Mouse (Mus musculus): Measurements from ENCODE around the gene Gm813. TPM values are rescaled to one million over a fixed set of nuclear protein-coding genes. Genes with fewer than 3 reads are reported as not detected.
A peak's percentile ranks its signal among the peaks of the same experiment; 100 is the strongest.
"Not testable (repeated sequence)": the region's sequence is repeated elsewhere in the genome, so short reads cannot be mapped to it uniquely, and the experiment has no call there.

Gm813 gene
- not detected in 2 replicates for polyA plus RNA-seq (2012; rRNA removed)

DNA sequence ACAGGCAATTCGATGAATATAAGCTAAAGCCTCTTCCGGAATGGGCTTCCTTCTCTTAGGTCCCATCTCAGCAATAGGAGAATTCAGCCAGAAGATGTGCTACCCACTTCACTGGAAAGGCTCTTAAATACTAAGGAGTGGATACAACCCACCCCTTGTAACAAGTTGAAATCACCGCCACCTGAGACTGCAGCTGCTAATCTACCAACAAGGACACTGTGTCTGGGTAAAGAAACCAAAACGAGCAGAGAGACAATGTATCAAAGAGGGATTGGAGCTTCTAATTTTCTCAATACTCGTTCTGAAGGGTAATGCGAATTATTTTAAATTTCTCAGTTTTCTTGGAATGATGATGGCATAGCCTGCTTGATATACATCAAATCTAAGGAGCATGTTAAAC lies at the start of gene Gm813:
Gene Gm813, minus strand, starts transcription at position 101 of the 400 bp plus-strand sequence.
- DNase-seq (ENCODE audit: low read depth, low spot score): no peak
- WGBS: 90% methylated on average over 6 of the region's 6 CpGs

DNA sequence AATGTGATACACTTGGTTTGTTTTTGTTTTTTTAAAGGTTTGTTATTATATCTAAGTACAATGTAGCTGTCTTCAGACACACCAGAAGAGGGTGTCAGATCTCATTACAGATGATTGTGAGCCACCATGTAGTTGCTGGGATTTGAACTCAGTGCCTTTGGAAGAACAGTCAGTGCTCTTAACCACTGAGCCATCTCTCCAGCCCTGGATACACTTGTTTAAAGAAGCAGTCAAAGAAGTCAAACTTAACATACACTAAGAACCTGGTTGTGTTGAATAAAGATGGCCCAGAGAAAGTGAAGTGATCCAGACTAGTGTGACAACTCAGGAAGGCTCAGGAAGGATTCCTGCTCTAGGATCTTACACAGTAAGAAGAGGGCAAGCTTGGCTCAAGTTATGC lies 48.4 kb upstream of the Gm813 start:
- DNase-seq (ENCODE audit: low read depth, low spot score): not testable (repeated sequence)

DNA sequence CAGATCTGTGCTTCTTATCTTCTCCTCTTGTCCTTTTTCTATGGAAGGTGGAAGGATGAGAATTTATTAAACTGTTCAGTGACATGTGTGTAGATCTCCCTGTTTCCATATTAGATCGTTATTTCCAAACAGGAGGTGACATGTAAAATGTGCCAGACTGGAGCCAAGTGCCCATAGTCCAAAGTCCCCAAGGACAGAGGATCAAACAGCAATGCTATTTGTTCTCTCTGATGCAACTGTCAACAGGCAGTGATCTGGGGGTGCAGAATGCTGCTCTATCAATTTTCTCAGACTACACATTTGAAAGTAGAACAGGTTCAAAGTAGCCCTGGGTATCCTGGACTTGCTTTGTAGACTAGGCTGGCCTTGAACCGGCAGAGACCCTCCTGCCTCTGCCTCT lies 47.0 kb upstream of the Gm813 start:
- WGBS: 67% methylated on average over 2 of the region's 2 CpGs
- DNase-seq (ENCODE audit: low read depth, low spot score): no peak

DNA sequence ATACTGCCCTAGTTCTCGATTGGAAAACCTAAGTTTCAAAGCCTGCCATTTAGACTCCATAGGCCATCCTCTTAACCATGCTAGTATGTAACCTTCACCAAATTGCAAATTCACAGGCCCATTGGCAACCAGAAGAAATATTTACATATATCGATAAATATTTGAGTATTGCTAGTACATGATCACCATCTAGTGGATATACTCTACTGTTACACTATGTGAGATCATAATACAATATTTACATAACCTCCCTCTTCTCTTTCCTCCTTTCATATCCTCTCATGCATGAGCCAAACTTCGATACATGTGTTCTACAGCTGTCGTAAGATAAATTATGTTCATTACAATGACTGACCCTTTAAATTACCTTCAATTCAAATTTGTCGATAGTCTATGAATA lies 46.2 kb upstream of the Gm813 start:
- peak; percentile 7 for DNase-seq (ENCODE audit: low read depth, low spot score)
- 31% methylated on average over 5 of the region's 5 CpGs for WGBS

DNA sequence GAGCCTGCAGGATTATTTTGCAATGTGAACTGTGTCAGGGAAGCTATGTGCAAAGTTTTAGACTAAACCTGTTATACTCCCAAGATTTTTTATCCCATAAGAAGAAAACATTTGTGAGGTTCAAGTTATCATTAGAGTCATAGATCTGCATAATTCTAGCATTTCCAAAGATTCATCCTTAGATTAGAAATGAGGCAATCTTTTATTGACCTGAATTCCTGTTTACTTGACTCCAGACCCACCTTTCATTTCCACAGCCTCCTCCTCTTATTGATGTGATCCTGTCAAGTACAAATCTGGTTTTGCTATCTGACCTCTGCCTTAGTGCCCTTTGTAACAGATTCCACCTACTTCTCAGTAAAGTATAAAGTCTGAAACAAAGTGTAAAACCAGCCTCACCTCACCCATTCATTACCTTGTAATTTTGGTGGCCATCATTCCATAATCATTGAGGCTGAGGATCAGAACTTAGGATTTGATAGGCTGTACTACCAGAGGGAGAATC lies 45.6 kb upstream of the Gm813 start:
- DNase-seq (ENCODE audit: low read depth, low spot score): no peak

DNA sequence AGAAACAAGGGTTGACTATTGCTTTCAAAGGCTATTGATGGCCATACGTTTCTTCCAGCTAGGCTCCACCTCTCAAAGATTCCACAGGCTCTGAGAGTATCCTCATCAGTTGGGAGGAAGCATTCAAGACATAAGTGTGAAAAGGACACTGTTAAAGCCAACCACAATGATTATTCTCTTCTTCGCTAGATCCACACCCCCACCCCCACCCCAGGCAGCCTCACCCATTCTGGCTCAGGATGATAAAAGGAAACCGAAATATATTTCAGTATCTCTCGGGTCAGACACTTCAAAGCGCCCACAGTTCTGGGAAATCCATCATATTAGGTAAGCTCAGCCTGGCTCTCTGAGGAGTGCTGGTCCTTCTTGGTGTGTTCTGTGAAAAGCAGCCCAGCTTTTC lies 45.0 kb upstream of the Gm813 start:
- 63% methylated on average over 5 of the region's 5 CpGs for WGBS

DNA sequence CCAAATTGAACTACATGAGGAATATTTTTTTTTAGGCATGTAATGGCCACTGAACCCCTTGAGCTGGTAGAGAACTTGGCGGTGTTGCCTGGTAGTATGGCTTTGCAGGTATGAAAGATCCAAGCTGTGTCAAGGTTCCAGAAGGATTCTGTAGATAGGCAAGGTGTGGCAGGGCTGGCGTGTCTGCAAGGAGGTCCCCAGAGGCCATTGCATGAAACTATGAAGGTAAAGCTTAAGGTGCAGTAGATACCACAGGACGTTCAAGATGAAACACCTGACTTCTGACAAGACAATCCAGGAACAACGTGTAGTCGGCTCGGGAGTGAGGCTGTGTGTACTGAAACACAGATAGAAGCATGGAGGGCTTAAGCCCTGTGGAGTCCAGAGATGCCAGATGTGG lies 41.9 kb upstream of the Gm813 start:
- 80% methylated on average over 6 of the region's 6 CpGs for WGBS
- no peak for DNase-seq (ENCODE audit: low read depth, low spot score)

More for the DNA sequence above, 45.0 kb upstream of the Gm813 start:
- no peak for DNase-seq (ENCODE audit: low read depth, low spot score)

DNA sequence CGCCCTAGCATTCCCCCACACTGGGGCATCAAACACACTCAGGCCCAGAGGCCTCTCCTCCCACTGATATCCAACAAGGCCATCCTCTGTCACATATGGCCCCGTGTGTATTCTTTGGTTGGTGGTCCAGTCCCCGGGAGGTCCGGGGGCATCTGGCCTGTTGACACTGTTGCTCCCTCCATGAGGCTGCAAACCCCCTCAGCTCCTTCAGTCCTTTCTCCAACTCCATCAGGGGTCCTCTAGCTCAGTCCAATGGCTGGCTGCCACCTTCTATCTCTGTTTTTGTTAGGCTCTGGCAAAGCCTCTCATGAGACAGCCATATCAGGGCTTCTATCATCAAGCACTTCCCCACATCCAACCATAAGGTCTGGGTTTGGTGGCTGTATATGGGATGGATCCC lies 39.7 kb upstream of the Gm813 start:
- no peak for DNase-seq (ENCODE audit: low read depth, low spot score)
- WGBS: 93% methylated on average over 4 of the region's 4 CpGs

DNA sequence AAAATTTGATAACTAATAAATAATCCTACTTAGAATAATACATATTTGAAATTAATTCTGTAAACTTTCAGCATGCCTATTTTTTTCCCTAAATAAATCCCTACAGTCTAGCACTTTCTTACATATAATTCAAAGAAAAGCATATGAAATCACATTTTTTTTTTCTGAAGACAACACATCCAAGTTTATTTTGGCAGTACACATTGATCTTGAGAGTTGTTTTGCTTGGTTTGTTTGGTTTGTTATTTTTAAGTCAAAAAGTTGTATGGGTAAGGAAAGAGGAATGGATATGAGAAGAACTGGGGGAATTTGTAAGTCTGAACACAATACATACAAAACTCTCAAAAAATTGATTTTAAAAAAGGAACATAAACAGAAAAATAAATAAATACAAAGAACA lies 39.0 kb upstream of the Gm813 start:
- no peak for DNase-seq (ENCODE audit: low read depth, low spot score)

DNA sequence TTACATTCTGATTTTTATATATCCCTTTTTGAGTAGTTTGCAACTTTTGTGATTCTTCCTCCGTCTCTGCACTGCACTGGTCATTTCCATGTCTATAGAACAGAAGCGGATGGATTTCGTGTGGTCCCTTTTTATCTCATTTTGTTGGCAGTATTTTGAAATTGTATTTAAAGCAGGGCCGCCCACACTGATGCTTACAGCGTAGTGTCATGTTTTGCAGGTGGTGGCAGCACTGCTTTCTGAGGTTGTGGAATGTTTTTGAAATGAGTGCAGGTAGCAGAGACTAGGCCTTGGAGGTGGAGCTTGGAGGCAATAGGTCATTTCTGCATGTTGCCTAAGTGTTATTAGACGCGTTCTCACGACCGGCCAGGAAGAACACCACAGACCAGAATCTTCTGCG lies 33.2 kb upstream of the Gm813 start:
- 94% methylated on average over 10 of the region's 10 CpGs for whole genome bisulfite sequencing
- no peak for DNase-seq (ENCODE audit: low read depth, low spot score)

DNA sequence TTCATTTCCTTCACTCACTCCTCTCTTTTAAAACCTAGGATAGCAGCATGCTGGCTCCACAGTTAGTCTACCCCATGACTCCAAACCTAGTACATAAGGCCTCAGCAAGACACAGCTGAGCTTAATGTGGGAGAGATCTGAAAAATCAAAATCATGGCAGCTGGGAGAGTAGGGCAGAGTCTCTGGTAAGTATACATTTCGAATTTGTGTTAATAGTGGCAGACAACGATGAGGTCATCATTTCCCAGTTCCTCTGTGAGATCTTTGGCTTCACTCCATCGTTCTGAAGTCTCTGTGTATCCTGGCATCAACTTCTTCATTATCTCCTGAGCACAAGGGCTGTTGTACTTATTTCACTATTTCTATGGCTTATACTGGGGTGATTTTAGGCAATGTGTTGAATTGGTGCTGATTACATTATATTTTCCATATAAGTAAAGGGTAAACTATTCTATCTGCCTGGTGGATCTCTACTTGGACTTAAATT lies 22.0 kb upstream of the Gm813 start, which contains the start of gene E330017A01Rik:
Gene E330017A01Rik, minus strand, starts transcription at position 51 of the 487 bp plus-strand sequence.
- 52% methylated on average over 3 of the region's 3 CpGs for WGBS

DNA sequence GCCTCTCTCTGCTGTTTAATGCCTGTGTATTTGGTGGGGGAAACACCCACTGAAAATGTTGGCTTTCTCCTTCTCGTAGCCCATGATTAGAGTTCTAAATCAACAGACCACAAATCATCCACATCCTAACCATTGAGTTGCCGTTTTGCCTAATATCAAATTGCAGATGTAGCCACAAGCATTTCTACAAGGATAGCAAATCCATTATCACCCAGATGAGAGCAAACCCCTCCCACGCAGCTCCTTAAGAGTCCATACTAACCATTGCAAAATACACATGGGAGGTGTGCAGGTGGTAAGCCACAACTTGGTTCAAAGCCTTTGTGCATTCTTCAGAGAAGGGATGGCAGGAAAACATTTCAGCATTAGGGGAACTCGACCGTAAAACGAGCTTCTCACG lies 21.2 kb upstream of the Gm813 start:
- no peak for DNase-seq (ENCODE audit: low read depth, low spot score)
- 79% methylated on average over 7 of the region's 7 CpGs for WGBS

More for the DNA sequence above, 22.0 kb upstream of the Gm813 start, which contains the start of gene E330017A01Rik:
- no peak for DNase-seq (ENCODE audit: low read depth, low spot score)

DNA sequence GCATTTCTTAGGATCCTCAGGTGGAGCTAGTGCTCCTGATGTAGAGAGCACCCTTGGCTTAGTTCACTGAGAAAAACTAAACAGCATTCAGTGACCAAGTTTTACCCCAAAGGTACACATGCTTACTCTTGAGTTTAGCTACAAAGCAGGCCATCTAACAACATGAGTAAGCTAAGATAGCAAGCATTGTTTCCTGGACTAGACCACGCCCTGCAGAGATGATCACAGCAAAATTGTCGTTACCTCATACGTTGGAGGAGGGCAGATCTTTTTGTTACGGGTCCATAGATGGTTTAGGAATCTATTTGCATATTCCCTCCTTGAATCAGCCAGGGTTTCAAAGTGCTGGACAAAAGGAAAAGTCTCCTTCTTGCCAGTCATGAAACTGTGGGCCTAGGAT lies 20.7 kb upstream of the Gm813 start:
- 61% methylated on average over 4 of the region's 4 CpGs for WGBS
- DNase-seq (ENCODE audit: low read depth, low spot score): no peak

DNA sequence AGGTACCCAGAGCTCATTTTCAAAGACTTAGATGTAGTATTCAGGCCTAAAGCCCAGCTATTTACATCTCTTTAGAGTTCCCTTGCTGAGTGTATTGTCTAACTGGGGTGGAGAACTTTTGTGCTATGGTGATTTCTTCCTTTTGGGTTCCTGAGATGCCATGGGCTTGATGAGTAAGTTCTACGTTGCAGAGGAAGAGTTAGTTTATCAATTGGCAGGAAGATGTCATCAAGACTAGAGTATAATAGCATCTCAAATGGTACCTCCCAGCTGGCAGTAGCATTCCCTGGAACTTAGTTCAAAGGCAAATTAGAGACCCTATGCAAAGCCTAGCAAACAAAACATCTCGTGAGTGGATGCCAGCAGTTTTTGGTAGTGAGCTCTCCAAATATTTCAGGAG lies 19.1 kb upstream of the Gm813 start:
- WGBS: 58% methylated on average over 2 of the region's 2 CpGs

DNA sequence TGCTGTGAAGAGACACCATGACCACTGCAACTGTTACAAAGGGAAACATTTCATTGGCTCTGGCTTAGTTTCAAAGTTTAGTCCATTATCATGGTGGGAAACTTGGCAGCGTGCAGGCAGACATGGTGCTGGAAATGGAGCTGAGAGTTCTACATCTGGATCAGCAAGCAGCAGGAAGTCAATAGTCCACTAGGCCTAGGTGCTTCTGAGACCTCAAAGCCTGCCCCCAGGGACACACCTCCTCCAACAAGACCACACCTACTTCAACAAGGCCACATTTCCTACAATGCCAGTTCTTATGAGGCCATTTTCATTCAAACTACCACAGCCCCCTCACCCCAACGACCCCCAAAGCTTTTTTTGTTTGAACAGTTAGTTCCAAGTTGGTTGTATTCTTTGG lies 13.0 kb upstream of the Gm813 start:
- 50% methylated on average over 2 of the region's 2 CpGs for WGBS

More for the DNA sequence above, 19.1 kb upstream of the Gm813 start:
- no peak for DNase-seq (ENCODE audit: low read depth, low spot score)

DNA sequence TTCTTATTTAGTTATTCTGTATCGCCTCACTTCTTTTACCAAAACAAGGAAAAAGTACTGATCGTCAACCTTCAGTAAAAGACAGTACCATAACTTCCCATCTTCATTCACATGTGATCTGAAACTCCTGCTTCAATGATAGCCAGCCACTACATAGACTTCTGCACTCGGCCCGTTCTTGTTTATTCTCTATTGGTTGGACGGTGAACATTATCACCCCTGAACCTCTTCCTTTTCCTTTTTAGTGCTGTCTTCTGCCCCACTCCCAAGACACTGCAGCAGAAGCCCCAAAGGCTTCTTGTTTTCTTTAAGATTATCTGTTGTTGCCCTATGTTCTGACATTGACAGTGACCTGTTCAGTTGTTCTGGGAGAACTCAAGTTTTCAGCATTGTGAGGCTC lies 12.2 kb upstream of the Gm813 start:
- 88% methylated on average over 5 of the region's 5 CpGs for WGBS
- DNase-seq (ENCODE audit: low read depth, low spot score): no peak

More for the DNA sequence above, 13.0 kb upstream of the Gm813 start:
- no peak for DNase-seq (ENCODE audit: low read depth, low spot score)

DNA sequence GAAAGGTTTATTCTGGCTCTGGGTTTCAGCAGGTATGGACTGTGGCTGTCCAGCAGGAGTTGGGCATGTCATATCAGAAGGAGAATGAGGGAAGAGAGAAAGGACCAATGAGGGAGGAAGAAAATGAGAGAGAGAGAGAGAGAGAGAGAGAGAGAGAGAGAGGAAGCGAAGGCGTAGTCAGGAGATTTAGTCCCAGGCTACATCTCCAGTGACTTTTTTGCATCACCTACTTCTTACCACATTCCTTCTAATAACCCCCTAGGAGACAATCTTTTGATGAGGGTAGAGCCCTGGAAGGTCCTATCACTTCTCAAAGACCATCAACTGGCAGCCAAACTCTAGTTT lies 11.5 kb upstream of the Gm813 start:
- DNase-seq (ENCODE audit: low read depth, low spot score): no peak
- 100% methylated on average over 2 of the region's 2 CpGs for WGBS

DNA sequence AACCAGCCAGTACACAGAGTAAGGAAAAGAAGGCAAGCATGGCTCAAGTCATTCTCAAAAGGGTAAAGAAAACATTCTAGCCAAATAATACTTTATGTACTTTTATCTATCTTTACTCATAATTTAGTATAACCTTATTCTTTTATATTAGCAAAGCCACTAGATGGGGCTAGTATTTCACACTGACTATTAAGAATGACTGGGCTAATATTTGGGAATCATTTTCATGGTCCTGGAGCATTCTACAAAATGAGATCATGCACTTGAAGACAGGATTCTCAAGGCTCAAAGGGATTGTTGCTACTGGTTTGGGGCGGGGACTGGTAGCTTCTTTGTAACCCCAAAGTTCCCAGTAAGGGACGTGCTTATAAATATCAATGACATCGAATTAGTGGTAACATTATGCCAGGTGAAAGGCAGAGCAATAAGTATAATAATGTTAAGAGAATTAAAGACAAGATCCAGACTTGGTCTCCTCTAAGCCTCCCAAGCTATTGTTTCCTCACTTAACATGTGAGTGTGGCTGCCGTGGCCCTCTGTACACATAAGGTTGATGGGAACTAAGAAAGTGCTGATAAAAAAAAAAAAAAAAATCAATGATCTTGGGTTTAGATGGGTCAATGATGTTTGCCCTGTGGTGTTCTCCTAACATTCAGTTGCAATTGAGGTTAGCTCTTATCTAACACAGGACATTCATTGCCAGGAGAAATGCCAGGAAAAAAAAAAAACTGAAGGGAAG lies 11.0 kb upstream of the Gm813 start:
- no peak for DNase-seq (ENCODE audit: low read depth, low spot score)
- 80% methylated on average over 4 of the region's 4 CpGs for WGBS

DNA sequence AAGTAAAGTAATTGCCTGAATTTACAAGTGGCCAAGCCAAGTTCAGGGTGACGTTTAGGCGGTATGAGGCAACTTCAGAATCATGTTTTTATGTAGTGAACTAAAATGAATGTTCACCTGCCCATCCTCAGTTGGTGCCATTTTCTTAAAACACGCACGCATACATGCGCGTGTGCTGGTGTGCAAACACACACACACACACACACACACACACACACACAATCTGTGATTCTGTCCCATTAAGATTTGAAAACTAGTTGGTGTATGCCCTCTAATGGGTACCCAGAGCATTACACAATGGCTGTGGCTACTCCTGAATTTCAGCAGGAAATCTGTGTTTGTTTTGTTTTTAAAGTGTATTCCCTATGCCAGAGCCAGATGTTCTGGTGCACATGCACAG lies 7.2 kb upstream of the Gm813 start:
- DNase-seq (ENCODE audit: low read depth, low spot score): no peak
- WGBS: 29% methylated on average over 6 of the region's 6 CpGs

DNA sequence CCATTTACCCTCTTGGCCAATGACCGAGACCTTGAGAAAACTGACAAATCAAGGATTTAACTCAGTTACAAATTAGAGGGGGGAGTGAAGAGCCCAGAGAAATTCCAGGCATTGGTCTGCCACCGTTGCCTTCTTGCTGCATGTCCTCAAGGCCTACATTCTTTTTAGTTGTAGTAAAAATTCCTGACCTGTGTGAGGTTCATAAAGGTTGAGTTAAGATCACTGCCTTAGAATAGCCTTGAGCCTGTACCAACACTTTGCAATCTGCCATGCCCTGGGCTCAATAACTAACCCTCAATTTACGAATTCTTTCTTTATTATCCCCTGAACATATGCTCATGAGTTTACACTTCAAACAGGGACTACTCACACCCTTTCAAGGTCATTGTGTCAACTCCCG lies 6.3 kb upstream of the Gm813 start:
- 42% methylated on average over 4 of the region's 4 CpGs for whole genome bisulfite sequencing
- no peak for DNase-seq (ENCODE audit: low read depth, low spot score)

DNA sequence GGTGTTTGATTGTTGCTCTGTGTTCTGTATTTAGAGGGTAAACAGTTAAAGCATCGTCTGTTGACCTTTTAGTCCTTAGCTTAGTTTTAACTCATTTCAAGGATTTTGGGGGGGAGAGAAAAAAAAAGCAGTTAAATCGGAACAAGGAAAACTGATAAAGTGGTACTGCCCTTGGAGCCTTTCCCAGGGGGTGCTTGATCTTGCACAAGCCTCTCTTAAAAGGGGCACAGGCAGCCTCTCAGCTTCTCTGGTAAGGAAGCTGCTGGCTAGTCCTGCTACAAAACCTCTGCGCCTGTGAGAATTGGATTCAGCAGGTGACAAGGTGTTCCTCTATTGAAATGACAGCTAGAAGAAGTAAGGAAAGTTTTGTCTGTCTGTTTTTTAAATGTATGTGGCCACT lies 5.6 kb upstream of the Gm813 start:
- no peak for DNase-seq (ENCODE audit: low read depth, low spot score)

DNA sequence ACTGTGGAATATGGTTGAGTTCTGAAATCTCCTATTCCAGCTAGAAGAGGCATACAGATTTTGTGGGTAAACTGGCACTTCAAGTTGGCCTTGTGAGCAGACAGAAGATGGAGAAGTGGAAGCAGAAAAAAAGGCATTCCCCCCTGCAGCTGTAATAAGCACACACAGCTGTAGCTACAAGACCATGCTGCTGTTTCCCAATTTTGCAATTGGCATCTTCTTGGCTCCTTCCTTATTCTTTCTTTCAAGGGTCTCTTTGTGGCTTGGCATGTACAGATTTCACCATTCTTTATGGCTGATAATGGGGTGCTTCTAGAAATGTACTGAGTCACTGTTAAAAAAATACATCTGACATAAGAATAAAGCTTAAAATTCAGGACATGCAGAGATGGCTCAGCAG lies 568 bp upstream of the Gm813 start:
- no peak for DNase-seq (ENCODE audit: low read depth, low spot score)

More for the DNA sequence above, 5.6 kb upstream of the Gm813 start:
- 63% methylated on average over 3 of the region's 3 CpGs for WGBS

All from large intestine, adult 2 months (tissue).